Mouse (Mus musculus) stomach, embryonic 16.5 days (tissue): ENCODE data around the gene Tmigd1. TPM values are rescaled to one million over a fixed set of nuclear protein-coding genes. Genes with fewer than 3 reads are reported as not detected.

Experiments used
- ATAC-seq: fragments of 200-750 bp; cut with Nextera tagmentation; 2 replicates; pipeline ENCODE4 v1.8.0; 2017; ENCODE audit warnings: moderate number of reproducible peaks, moderate TSS enrichment; ENCODE audit not compliant: insufficient read depth, low FRiP score
- H3K27ac ChIP-seq: fragments of 300-500 bp; sonication (generic); 2 replicates; pipeline ENCODE4 v1.5.1; 2014; ENCODE audit warnings: low read length
- H3K27me3 ChIP-seq: fragments of 300-500 bp; sonication (generic); 2 replicates; pipeline ENCODE4 v1.6.1; 2014; ENCODE audit warnings: low read length, control low read depth, mixed read lengths; ENCODE audit not compliant: control insufficient read depth, insufficient read depth
- H3K36me3 ChIP-seq: fragments of 300-500 bp; sonication (generic); 2 replicates; pipeline ENCODE4 v1.6.1; 2014; ENCODE audit warnings: low read length; ENCODE audit not compliant: control insufficient read depth, insufficient read depth
- H3K4me1 ChIP-seq: fragments of 300-500 bp; sonication (generic); 2 replicates; pipeline ENCODE4 v1.6.1; 2014; ENCODE audit warnings: low read length, control low read depth, mixed read lengths; ENCODE audit not compliant: control insufficient read depth, insufficient read depth
- H3K4me2 ChIP-seq: fragments of 300-500 bp; sonication (generic); 2 replicates; pipeline ENCODE4 v1.6.1; 2014; ENCODE audit warnings: low read depth, low read length, mixed read lengths
- H3K4me3 ChIP-seq: fragments of 300-500 bp; sonication (generic); replicated peaks from 2 replicates; pipeline ENCODE4 v1.5.1; 2014; ENCODE audit warnings: mild to moderate bottlenecking, low read length
- H3K9ac ChIP-seq: fragments of 300-500 bp; sonication (generic); 2 replicates; pipeline ENCODE4 v1.6.1; 2014; ENCODE audit warnings: low read length
- H3K9me3 ChIP-seq: fragments of 300-500 bp; sonication (generic); replicated peaks from 2 replicates; pipeline ENCODE4 v1.6.1; 2016; ENCODE audit warnings: low read length, control low read depth; ENCODE audit not compliant: control insufficient read depth
- WGBS: fragments of 180-500 bp; shearing (Covaris S2); extraction: QIAGEN DNeasy Blood & Tissue Kit; methylation state at CpG from one replicate; pipeline ENCODE4 v1.1.7; 2014; 5-methylcytosine and 5-hydroxymethylcytosine counted together
- polyA plus RNA-seq: library from polyadenylated mRNA; unstranded; fragments of >200 nt; fragmentation: Nextera tagmentation; extraction: Ambion mirVana; gene quantifications from 2 replicates; pipeline ENCODE4 v1.2.1, GENCODE M21; 2015

Gene Tmigd1
- polyA plus RNA-seq, 1 experiment from 2014 or later: 0.37 TPM

DNA sequence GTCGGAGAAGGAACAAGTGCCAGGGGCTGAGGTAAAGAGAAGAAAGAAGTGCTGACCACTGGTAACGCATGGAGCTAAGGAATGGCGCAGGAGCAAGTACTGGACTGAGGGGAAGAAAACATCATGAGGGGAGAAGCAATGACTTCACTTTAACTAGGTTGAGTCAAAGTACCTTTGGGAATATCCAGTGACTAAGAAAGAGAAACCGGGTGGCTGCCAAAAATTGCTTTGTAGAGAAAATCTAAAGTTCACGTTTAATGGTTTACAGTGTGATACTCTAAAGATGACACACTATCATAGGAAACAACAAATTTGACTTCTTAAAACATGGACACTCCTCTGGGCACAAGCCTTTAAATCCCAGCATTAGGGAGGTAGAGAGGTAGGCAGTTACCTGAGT lies 28.1 kb upstream of the Tmigd1 start:
- Histone ChIP-seq H3K9me3 (no peaks in the 10 kb centered on the region), H3K4me1 (no peaks in the 10 kb centered on the region), H3K4me2 (no peak overlapping the region), H3K27ac (no peak overlapping the region), H3K4me3 (no peak overlapping the region), H3K9ac (no peak overlapping the region), H3K36me3 (no peaks in the 10 kb centered on the region), H3K27me3 (no peaks in the 10 kb centered on the region)
- 88% methylated on average over 5 of the region's 5 CpGs for WGBS
- ATAC-seq: no peak

- Histone ChIP-seq H3K9me3 (no peaks in the 10 kb centered on the region), H3K27me3 (no peaks in the 10 kb centered on the region), H3K4me3 (no peak overlapping the region), H3K9ac (no peak overlapping the region), H3K36me3 (no peaks in the 10 kb centered on the region), H3K27ac (no peak overlapping the region), H3K4me2 (no peak overlapping the region), H3K4me1 (no peaks in the 10 kb centered on the region)
- 51% methylated on average over 6 of the region's 6 CpGs for WGBS
- ATAC-seq: no peak
Observed at GRCm38 (mm10) chr11:76874766-76875165, 27.2 kb upstream of the Tmigd1 start.

- Histone ChIP-seq H3K27ac (no peak overlapping the region), H3K4me2 (no peak overlapping the region), H3K9ac (no peak overlapping the region), H3K9me3 (no peaks in the 10 kb centered on the region), H3K4me3 (no peak overlapping the region), H3K27me3 (no peaks in the 10 kb centered on the region), H3K4me1 (peaks cover 4% of the 10 kb centered on the region; the same call in 1 of the 2 replicates), H3K36me3 (no peaks in the 10 kb centered on the region)
- no peak for ATAC-seq
- WGBS: 77% methylated on average over 5 of the region's 5 CpGs
Observed at GRCm38 (mm10) chr11:76879816-76880215, 22.1 kb upstream of the Tmigd1 start.

- ATAC-seq: no peak
- WGBS: 20% methylated on average over 5 of the region's 5 CpGs
Observed at GRCm38 (mm10) chr11:76884451-76884850, 17.5 kb upstream of the Tmigd1 start.

DNA sequence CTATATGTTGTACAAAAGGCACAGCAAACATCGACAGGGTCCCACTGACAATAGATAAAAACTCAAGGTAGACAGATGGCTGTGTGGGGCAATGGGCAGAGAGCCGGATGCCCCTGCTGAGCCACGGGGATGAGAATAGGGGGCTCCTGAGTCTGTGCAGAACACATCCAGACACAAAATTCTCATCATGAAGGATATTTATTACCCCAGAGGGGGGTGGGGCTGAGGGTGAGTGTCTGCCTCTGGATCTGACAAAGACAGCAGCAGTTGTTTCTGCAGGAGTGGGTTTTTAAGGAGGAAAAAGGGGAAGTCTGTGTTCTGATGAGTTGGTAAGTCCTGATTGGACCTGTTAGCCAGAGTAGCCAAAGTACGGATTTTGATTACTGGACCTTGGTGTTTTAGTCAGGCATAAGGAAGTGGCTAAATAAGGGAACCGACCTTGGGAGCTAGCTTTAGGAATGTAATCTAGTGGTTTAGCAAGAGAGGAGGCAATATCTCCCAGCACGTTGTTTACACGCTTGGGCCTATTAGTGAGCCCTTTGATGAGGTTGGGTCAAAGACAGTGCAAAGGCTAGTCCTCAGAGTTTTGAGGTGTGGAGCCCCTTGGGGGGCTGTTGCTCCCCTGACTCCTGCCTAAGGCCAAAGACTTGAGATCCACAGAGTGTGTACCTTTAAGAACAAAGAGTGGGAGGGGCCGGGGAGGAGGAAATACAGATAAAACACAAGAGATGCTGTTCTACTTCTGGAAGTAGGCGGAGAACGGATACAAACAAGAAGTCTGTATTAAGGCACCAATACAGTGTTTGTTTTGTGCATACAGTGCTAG lies 12.4 kb upstream of the Tmigd1 start:
- Histone ChIP-seq H3K27ac (peak overlapping the region; percentile 35), H3K27me3 (no peaks in the 10 kb centered on the region), H3K36me3 (no peaks in the 10 kb centered on the region), H3K9me3 (no peaks in the 10 kb centered on the region), H3K4me2 (no peak overlapping the region), H3K4me1 (peaks cover 22% of the 10 kb centered on the region), H3K4me3 (no peak overlapping the region), H3K9ac (peak overlapping the region; percentile 37; the same call in 1 of the 2 replicates)
- ATAC-seq: peak; percentile 53; the same call in 1 of the 2 replicates
- WGBS: 32% methylated on average over 10 of the region's 10 CpGs

More at GRCm38 (mm10) chr11:76884451-76884850, 17.5 kb upstream of the Tmigd1 start:
- no peaks in the 10 kb centered on the region for H3K9me3 ChIP-seq
- no peaks in the 10 kb centered on the region for H3K36me3 ChIP-seq
- no peak overlapping the region for H3K9ac ChIP-seq
- H3K4me3 ChIP-seq: no peak overlapping the region
- H3K4me2 ChIP-seq: no peak overlapping the region
- peaks cover 7% of the 10 kb centered on the region for H3K4me1 ChIP-seq
- H3K27ac ChIP-seq: no peak overlapping the region
- H3K27me3 ChIP-seq: no peaks in the 10 kb centered on the region

DNA sequence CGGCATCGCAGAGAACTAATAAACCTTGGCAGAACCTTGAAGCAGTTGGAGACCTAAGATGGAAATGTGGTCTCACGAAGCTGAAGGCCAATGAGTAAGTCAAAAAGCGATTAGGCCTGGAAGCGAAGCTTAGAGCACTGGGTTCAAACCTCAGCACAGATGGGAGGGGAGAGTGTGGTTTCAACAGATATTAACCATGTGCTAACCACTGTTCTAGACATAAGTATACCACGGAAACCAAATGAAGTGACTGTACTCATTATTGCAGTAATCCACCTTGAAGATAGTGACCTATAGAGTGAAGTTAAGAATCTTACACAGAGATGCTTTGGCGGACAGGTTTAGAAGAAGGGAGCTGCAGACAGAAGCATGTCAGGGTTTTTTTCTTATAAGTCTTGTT lies 10.8 kb upstream of the Tmigd1 start:
- Histone ChIP-seq H3K27me3 (no peaks in the 10 kb centered on the region), H3K27ac (no peak overlapping the region), H3K4me1 (peaks cover 20% of the 10 kb centered on the region), H3K4me2 (no peak overlapping the region), H3K9ac (no peak overlapping the region), H3K4me3 (no peak overlapping the region), H3K9me3 (no peaks in the 10 kb centered on the region), H3K36me3 (no peaks in the 10 kb centered on the region)
- ATAC-seq: no peak
- WGBS: 90% methylated on average over 7 of the region's 7 CpGs

GRCm38 (mm10) chr11:76891738-76892349 lies 10.1 kb upstream of the Tmigd1 start:
- Histone ChIP-seq H3K4me2 (no peak overlapping the region), H3K9me3 (no peaks in the 10 kb centered on the region), H3K36me3 (no peaks in the 10 kb centered on the region), H3K4me3 (no peak overlapping the region), H3K27me3 (no peaks in the 10 kb centered on the region), H3K4me1 (peaks cover 20% of the 10 kb centered on the region), H3K9ac (no peak overlapping the region), H3K27ac (no peak overlapping the region)
- WGBS: 85% methylated on average over 4 of the region's 4 CpGs
- ATAC-seq: no peak

- peaks cover 26% of the 10 kb centered on the region for H3K4me1 ChIP-seq
Observed at GRCm38 (mm10) chr11:76892972-76893371, 9.0 kb upstream of the Tmigd1 start.

DNA sequence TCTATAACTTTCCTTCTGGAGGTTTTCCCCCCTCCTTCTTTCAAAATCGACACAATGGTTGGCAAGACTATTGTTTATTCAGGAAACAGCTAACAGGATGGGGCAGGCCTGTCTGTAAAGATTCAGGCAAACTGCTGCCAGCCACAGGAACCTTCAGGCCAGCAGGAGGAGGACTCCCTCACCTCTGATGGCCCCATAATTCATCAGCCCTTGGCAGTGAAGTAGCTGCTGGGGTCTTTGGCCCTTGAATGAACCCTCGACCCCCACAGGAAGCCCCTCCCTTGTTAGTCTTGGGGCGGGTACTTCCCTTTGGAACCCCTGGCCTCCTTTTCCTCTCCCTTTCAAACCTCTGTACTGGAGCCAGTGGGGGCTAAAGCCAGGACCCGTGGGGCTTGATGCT lies 8.4 kb upstream of the Tmigd1 start:
- no peak overlapping the region for H3K4me2 ChIP-seq
- no peaks in the 10 kb centered on the region for H3K36me3 ChIP-seq
- H3K27ac ChIP-seq: peak overlapping the region; percentile 7
- no peaks in the 10 kb centered on the region for H3K27me3 ChIP-seq
- H3K4me1 ChIP-seq: peaks cover 32% of the 10 kb centered on the region
- 1% methylated on average over 4 of the region's 4 CpGs for WGBS
- H3K4me3 ChIP-seq: no peak overlapping the region
- ATAC-seq: peak; percentile 38; the same call in 1 of the 2 replicates
- no peak overlapping the region; the same call in 1 of the 2 replicates for H3K9ac ChIP-seq
- H3K9me3 ChIP-seq: no peaks in the 10 kb centered on the region

More at GRCm38 (mm10) chr11:76892972-76893371, 9.0 kb upstream of the Tmigd1 start:
- Histone ChIP-seq H3K36me3 (no peaks in the 10 kb centered on the region), H3K27me3 (no peaks in the 10 kb centered on the region), H3K4me2 (no peak overlapping the region), H3K9ac (no peak overlapping the region), H3K4me3 (no peak overlapping the region), H3K9me3 (no peaks in the 10 kb centered on the region), H3K27ac (peak overlapping the region; percentile 7; the same call in 1 of the 2 replicates)
- ATAC-seq: no peak
- whole genome bisulfite sequencing: 66% methylated on average over 3 of the region's 3 CpGs
